Mouse (Mus musculus): ENCODE data around the gene Sgms2.
A peak's percentile ranks its signal among the peaks of the same experiment; 100 is the strongest.
"Not testable (repeated sequence)": the region's sequence is repeated elsewhere in the genome, so short reads cannot be mapped to it uniquely, and the experiment has no call there.

Gene Sgms2

GRCm38 (mm10) chr3:131357643-131358042, 133.6 kb downstream of the Sgms2 start:
- no peak for DNase-seq (ENCODE audit: low spot score)

GRCm38 (mm10) chr3:131356026-131356425, 135.2 kb downstream of the Sgms2 start:
- DNase-seq (ENCODE audit: low spot score): no peak

- DNase-seq (ENCODE audit: low spot score): no peak
Measured at GRCm38 (mm10) chr3:131350539-131350938, 140.7 kb downstream of the Sgms2 start.

GRCm38 (mm10) chr3:131349013-131349412, 142.2 kb downstream of the Sgms2 start:
- no peak for DNase-seq (ENCODE audit: low spot score)

GRCm38 (mm10) chr3:131348579-131348950, 142.6 kb downstream of the Sgms2 start:
- DNase-seq (ENCODE audit: low spot score): no peak

GRCm38 (mm10) chr3:131347831-131348578, 143.2 kb downstream of the Sgms2 start:
- DNase-seq (ENCODE audit: low spot score): peak; percentile 57

GRCm38 (mm10) chr3:131345903-131346302, 145.3 kb downstream of the Sgms2 start:
- DNase-seq (ENCODE audit: low spot score): no peak

GRCm38 (mm10) chr3:131343311-131343710, 147.9 kb downstream of the Sgms2 start:
- no peak for DNase-seq (ENCODE audit: low spot score)

- DNase-seq (ENCODE audit: low spot score): no peak
Measured at GRCm38 (mm10) chr3:131340885-131341284, 150.3 kb downstream of the Sgms2 start.

GRCm38 (mm10) chr3:131339280-131339679, 151.9 kb downstream of the Sgms2 start:
- no peak for DNase-seq (ENCODE audit: low spot score)

GRCm38 (mm10) chr3:131337749-131338148, 153.5 kb downstream of the Sgms2 start:
- DNase-seq (ENCODE audit: low spot score): not testable (repeated sequence)

- DNase-seq (ENCODE audit: low spot score): no peak
Measured at GRCm38 (mm10) chr3:131336629-131337028, 154.6 kb downstream of the Sgms2 start.

GRCm38 (mm10) chr3:131335117-131335547, 156.1 kb downstream of the Sgms2 start:
- no peak for DNase-seq (ENCODE audit: low spot score)

- no peak for DNase-seq (ENCODE audit: low spot score)
Measured at GRCm38 (mm10) chr3:131327189-131327588, 164.0 kb downstream of the Sgms2 start.

- DNase-seq (ENCODE audit: low spot score): no peak
Measured at GRCm38 (mm10) chr3:131326637-131327036, 164.6 kb downstream of the Sgms2 start.

GRCm38 (mm10) chr3:131322081-131322815, 169.0 kb downstream of the Sgms2 start:
- DNase-seq (ENCODE audit: low spot score): no peak

GRCm38 (mm10) chr3:131320184-131320583, 171.0 kb downstream of the Sgms2 start:
- peak; percentile 92 for DNase-seq (ENCODE audit: low spot score)

- no peak for DNase-seq (ENCODE audit: low spot score)
Measured at GRCm38 (mm10) chr3:131318211-131318610, 173.0 kb downstream of the Sgms2 start.

- no peak for DNase-seq (ENCODE audit: low spot score)
Measured at GRCm38 (mm10) chr3:131317126-131317525, 174.1 kb downstream of the Sgms2 start.

GRCm38 (mm10) chr3:131315957-131316510, 175.2 kb downstream of the Sgms2 start:
- DNase-seq (ENCODE audit: low spot score): no peak

- DNase-seq (ENCODE audit: low spot score): no peak
Measured at GRCm38 (mm10) chr3:131312340-131312739, 178.9 kb downstream of the Sgms2 start.

- DNase-seq (ENCODE audit: low spot score): no peak
Measured at GRCm38 (mm10) chr3:131310572-131310971, 180.6 kb downstream of the Sgms2 start.

- DNase-seq (ENCODE audit: low spot score): no peak
Measured at GRCm38 (mm10) chr3:131307811-131308210, 183.4 kb downstream of the Sgms2 start.

Data from testis, postnatal 10 days (tissue).